Mouse (Mus musculus) forebrain, embryonic 12.5 days (tissue): Measurements from ENCODE around the gene Ankrd66. TPM values are rescaled to one million over a fixed set of nuclear protein-coding genes. Genes with fewer than 3 reads are reported as not detected.

Experiments
- ATAC-seq: fragments of 200-750 bp; cut with Nextera tagmentation; 2 replicates; pipeline ENCODE4 v1.8.0; 2017; ENCODE audit warnings: moderate TSS enrichment; ENCODE audit not compliant: low FRiP score
- H3K27ac ChIP-seq: fragments of 300-500 bp; sonication (generic); 2 replicates; pipeline ENCODE4 v1.5.1; 2016; ENCODE audit warnings: mild to moderate bottlenecking
- H3K27me3 ChIP-seq: fragments of 300-500 bp; sonication (generic); 2 replicates; pipeline ENCODE4 v1.6.1; 2016; ENCODE audit warnings: mild to moderate bottlenecking
- H3K36me3 ChIP-seq: fragments of 300-500 bp; sonication (generic); replicated peaks from 2 replicates; pipeline ENCODE4 v1.6.1; 2016; ENCODE audit warnings: mild to moderate bottlenecking
- H3K4me1 ChIP-seq: fragments of 300-500 bp; sonication (generic); 2 replicates; pipeline ENCODE4 v1.6.1; 2016
- H3K4me2 ChIP-seq: fragments of 300-500 bp; sonication (generic); 2 replicates; pipeline ENCODE4 v1.6.1; 2016; ENCODE audit warnings: mild to moderate bottlenecking, moderate library complexity
- H3K4me3 ChIP-seq: fragments of 300-500 bp; sonication (generic); replicated peaks from 2 replicates; pipeline ENCODE4 v1.5.1; 2016; ENCODE audit warnings: mild to moderate bottlenecking
- H3K9ac ChIP-seq: fragments of 300-500 bp; sonication (generic); 2 replicates; pipeline ENCODE4 v1.6.1; 2016; ENCODE audit warnings: mild to moderate bottlenecking
- H3K9me3 ChIP-seq: fragments of 300-500 bp; sonication (generic); 2 replicates; pipeline ENCODE4 v1.6.1; 2016
- WGBS: fragments of 180-500 bp; shearing (Covaris S2); methylation state at CpG from one replicate; pipeline ENCODE4 v1.1.7; 2016; 5-methylcytosine and 5-hydroxymethylcytosine counted together
- polyA plus RNA-seq: library from polyadenylated mRNA; unstranded; fragments of >200 nt; fragmentation: Nextera tagmentation; extraction: Ambion mirVana; gene quantifications from 2 replicates; pipeline ENCODE4 v1.2.1, GENCODE M21; 2016

Gene Ankrd66
- polyA plus RNA-seq, 1 experiment from 2014 or later: not detected

GRCm38 (mm10) chr17:43531192-43531591 lies 12.2 kb downstream of the Ankrd66 start:
- Histone ChIP-seq H3K27me3 (no peaks in the 10 kb centered on the region), H3K9ac (no peak overlapping the region), H3K9me3 (no peaks in the 10 kb centered on the region), H3K27ac (no peak overlapping the region), H3K4me3 (no peak overlapping the region), H3K36me3 (no peaks in the 10 kb centered on the region), H3K4me2 (no peak overlapping the region), H3K4me1 (peaks cover 10% of the 10 kb centered on the region)
- ATAC-seq: no peak
- WGBS: 91% methylated on average over 4 of the region's 4 CpGs

- no peak overlapping the region for H3K4me3 ChIP-seq
- no peak for ATAC-seq
- no peak overlapping the region for H3K9ac ChIP-seq
- no peaks in the 10 kb centered on the region for H3K9me3 ChIP-seq
- no peak overlapping the region for H3K4me2 ChIP-seq
- no peaks in the 10 kb centered on the region for H3K36me3 ChIP-seq
- H3K4me1 ChIP-seq: peaks cover 10% of the 10 kb centered on the region
- H3K27ac ChIP-seq: no peak overlapping the region
- no peaks in the 10 kb centered on the region for H3K27me3 ChIP-seq
- WGBS: 91% methylated on average over 2 of the region's 2 CpGs
Observed at GRCm38 (mm10) chr17:43530507-43530906, 12.9 kb downstream of the Ankrd66 start.

DNA sequence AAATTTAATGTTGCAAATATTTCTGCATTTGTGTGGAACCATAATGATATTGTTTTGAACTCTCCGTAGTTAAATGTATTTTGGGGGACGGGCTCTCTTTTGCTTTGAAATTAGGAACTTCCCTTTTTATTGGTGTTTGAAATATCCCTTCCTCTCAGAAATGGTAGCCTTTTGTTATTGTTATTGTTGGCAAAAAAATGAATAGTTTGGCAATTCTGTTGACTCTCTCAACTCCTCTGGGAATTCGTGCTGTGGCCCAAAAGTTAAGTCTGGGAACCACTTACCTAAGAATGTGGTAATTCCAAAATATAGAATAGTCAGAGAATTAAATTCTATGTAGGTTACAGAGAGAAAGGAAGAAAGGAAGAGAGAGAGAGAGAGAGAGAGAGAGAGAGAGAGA lies 23.3 kb downstream of the Ankrd66 start:
- no peak overlapping the region for H3K4me2 ChIP-seq
- no peak overlapping the region for H3K27ac ChIP-seq
- no peaks in the 10 kb centered on the region; the same call in 1 of the 2 replicates for H3K27me3 ChIP-seq
- H3K4me3 ChIP-seq: no peak overlapping the region
- H3K36me3 ChIP-seq: no peaks in the 10 kb centered on the region
- H3K4me1 ChIP-seq: no peaks in the 10 kb centered on the region
- 93% methylated on average over 3 of the region's 3 CpGs for WGBS
- no peak overlapping the region for H3K9ac ChIP-seq
- H3K9me3 ChIP-seq: no peaks in the 10 kb centered on the region
- ATAC-seq: no peak

- 35% methylated on average over 18 of the region's 18 CpGs for WGBS
- Histone ChIP-seq H3K4me2 (no peak overlapping the region), H3K4me1 (no peaks in the 10 kb centered on the region), H3K27ac (no peak overlapping the region), H3K4me3 (no peak overlapping the region), H3K9me3 (no peaks in the 10 kb centered on the region), H3K36me3 (no peaks in the 10 kb centered on the region), H3K27me3 (no peaks in the 10 kb centered on the region; the same call in 1 of the 2 replicates), H3K9ac (no peak overlapping the region)
- peak; percentile 71 for ATAC-seq
Observed at GRCm38 (mm10) chr17:43518644-43519409, 24.6 kb downstream of the Ankrd66 start.

GRCm38 (mm10) chr17:43510782-43511181 lies 32.7 kb downstream of the Ankrd66 start:
- ATAC-seq: peak; percentile 83; the same call in 1 of the 2 replicates
- Histone ChIP-seq H3K27ac (no peak overlapping the region), H3K4me1 (no peaks in the 10 kb centered on the region), H3K4me3 (no peak overlapping the region), H3K4me2 (no peak overlapping the region), H3K36me3 (no peaks in the 10 kb centered on the region), H3K27me3 (no peaks in the 10 kb centered on the region), H3K9me3 (no peaks in the 10 kb centered on the region), H3K9ac (no peak overlapping the region)
- WGBS: 34% methylated on average over 4 of the region's 4 CpGs

DNA sequence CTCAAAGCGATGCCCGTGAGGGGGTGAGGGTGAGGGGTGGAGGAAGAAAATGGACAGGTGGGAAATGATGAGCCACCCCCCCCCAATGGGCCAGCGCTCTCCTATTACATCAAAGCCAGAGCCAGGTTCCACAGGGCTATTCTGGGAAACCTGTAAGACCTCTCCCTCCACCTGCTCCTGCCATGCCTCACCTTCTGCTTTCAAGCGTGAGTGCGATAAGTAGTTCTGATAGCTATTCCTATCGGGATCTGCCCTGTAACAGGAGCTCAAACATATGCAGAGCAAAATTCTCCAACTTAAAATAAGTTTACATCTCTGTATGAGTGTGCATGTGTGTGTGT lies 38.9 kb downstream of the Ankrd66 start:
- H3K4me1 ChIP-seq: no peaks in the 10 kb centered on the region
- H3K27ac ChIP-seq: no peak overlapping the region
- H3K4me3 ChIP-seq: no peak overlapping the region
- H3K27me3 ChIP-seq: no peaks in the 10 kb centered on the region
- no peaks in the 10 kb centered on the region for H3K9me3 ChIP-seq
- H3K9ac ChIP-seq: no peak overlapping the region
- H3K4me2 ChIP-seq: no peak overlapping the region
- H3K36me3 ChIP-seq: no peaks in the 10 kb centered on the region
- WGBS: 73% methylated on average over 6 of the region's 6 CpGs
- no peak for ATAC-seq

DNA sequence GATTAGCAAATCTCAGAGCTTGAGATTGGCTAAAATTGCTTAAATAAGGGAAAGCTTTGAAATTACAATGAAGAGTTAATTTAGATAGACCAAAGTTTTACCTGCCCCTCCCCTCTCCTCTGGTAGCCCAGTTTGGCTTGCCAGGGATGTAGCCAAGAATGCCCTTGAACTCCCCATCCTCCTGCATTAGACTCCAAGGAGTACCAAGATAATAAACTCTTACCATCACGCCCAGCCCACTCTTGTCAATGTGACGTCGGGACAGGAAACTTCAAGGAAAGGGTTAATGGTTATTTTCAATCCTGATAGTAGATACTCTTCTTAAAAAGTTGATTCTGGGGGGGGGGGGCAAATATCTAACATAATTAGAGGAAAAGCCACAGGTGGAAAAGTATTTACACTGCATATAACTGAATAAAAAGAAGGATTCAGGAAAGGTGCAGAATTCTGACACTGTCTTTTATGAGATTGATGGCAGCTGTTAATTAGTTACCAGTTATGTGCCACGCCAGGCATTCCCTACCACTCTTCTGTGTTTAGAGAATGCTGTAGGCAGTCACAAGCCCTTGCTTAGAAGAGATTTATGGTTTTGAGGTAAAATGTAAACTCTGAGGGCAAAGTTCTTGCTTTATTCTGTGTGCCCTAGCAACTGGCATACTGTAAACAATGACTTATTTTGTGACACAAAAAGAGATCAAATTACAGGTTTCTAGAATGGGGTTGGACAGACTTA lies 39.4 kb downstream of the Ankrd66 start:
- H3K4me1 ChIP-seq: no peaks in the 10 kb centered on the region
- H3K36me3 ChIP-seq: no peaks in the 10 kb centered on the region
- no peaks in the 10 kb centered on the region for H3K27me3 ChIP-seq
- H3K9me3 ChIP-seq: no peaks in the 10 kb centered on the region
- no peak overlapping the region for H3K4me3 ChIP-seq
- no peak overlapping the region for H3K9ac ChIP-seq
- H3K4me2 ChIP-seq: no peak overlapping the region
- WGBS: 77% methylated on average over 4 of the region's 4 CpGs
- no peak overlapping the region for H3K27ac ChIP-seq
- ATAC-seq: no peak

GRCm38 (mm10) chr17:43502592-43502991 lies 40.8 kb downstream of the Ankrd66 start, which contains the start of gene Mep1a:
Gene Mep1a (minus strand): TSS chr17:43502812.
- H3K36me3 ChIP-seq: no peaks in the 10 kb centered on the region
- no peaks in the 10 kb centered on the region for H3K4me1 ChIP-seq
- WGBS: 87% methylated on average over 9 of the region's 9 CpGs
- no peak for ATAC-seq
- H3K4me2 ChIP-seq: no peak within 1 kb of the TSS
- no peaks in the 10 kb centered on the region for H3K9me3 ChIP-seq
- no peak within 1 kb of the TSS for H3K27ac ChIP-seq
- no peak within 1 kb of the TSS for H3K4me3 ChIP-seq
- H3K9ac ChIP-seq: no peak within 1 kb of the TSS
- no peaks in the 10 kb centered on the region for H3K27me3 ChIP-seq

- H3K4me2 ChIP-seq: no peak overlapping the region
- H3K4me1 ChIP-seq: no peaks in the 10 kb centered on the region
- H3K27ac ChIP-seq: no peak overlapping the region
- 93% methylated on average over 5 of the region's 5 CpGs for WGBS
- H3K9me3 ChIP-seq: no peaks in the 10 kb centered on the region
- no peak overlapping the region for H3K4me3 ChIP-seq
- no peaks in the 10 kb centered on the region for H3K27me3 ChIP-seq
- no peak overlapping the region for H3K9ac ChIP-seq
- ATAC-seq: no peak
- no peaks in the 10 kb centered on the region for H3K36me3 ChIP-seq
Observed at GRCm38 (mm10) chr17:43501631-43502030, 41.8 kb downstream of the Ankrd66 start.

DNA sequence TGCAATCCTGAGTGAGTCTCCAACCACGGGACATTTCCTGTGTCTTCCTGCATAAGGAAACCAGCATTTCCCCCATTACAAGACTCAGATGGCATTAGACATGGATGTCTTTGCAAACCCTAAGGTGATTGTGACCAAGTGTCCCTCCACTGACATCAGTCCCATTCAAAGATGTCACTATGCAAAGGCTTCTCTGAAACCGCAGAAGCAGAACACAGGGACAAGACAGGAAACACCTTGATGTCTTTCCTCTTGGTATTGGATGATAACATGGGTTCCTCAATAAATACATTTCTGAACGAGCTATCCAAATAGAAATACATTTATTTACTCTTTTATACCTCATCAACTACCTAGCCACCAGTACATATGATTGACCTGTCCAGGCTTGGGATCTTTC lies 42.2 kb downstream of the Ankrd66 start:
- Histone ChIP-seq H3K27ac (no peak overlapping the region), H3K4me1 (no peaks in the 10 kb centered on the region), H3K9me3 (no peaks in the 10 kb centered on the region), H3K27me3 (no peaks in the 10 kb centered on the region), H3K9ac (no peak overlapping the region), H3K4me2 (no peak overlapping the region), H3K4me3 (no peak overlapping the region), H3K36me3 (no peaks in the 10 kb centered on the region)
- no peak for ATAC-seq
- 82% methylated on average over 3 of the region's 3 CpGs for WGBS

DNA sequence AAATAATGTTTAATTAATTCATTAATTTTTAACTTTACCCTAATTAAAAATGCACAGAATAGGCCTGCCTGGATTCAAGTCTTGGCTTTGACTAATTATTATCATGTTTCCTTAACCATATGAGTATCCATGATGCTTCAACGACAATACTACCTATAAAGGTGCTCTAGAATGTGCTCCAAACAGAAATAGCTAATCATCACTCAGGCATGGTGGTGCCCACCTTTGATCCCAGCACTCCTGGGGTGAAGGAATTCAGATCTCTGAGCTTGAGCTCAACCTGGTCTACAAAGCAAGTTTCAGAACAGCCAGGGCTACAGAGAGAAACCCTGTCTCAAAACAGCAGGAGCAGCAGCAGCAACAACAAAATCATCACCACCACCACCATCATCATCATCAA lies 42.9 kb downstream of the Ankrd66 start:
- no peak overlapping the region for H3K4me3 ChIP-seq
- no peak overlapping the region for H3K27ac ChIP-seq
- no peak overlapping the region for H3K9ac ChIP-seq
- H3K4me2 ChIP-seq: no peak overlapping the region
- no peak for ATAC-seq
- H3K4me1 ChIP-seq: no peaks in the 10 kb centered on the region
- H3K27me3 ChIP-seq: no peaks in the 10 kb centered on the region
- H3K36me3 ChIP-seq: no peaks in the 10 kb centered on the region
- 84% methylated on average over 1 of the region's 1 CpGs for WGBS
- no peaks in the 10 kb centered on the region for H3K9me3 ChIP-seq

GRCm38 (mm10) chr17:43497521-43497920 lies 45.9 kb downstream of the Ankrd66 start:
- no peaks in the 10 kb centered on the region for H3K4me1 ChIP-seq
- no peaks in the 10 kb centered on the region for H3K27me3 ChIP-seq
- no peak overlapping the region for H3K9ac ChIP-seq
- no peak overlapping the region for H3K4me2 ChIP-seq
- H3K36me3 ChIP-seq: no peaks in the 10 kb centered on the region
- H3K4me3 ChIP-seq: no peak overlapping the region
- 84% methylated on average over 4 of the region's 4 CpGs for WGBS
- no peak overlapping the region for H3K27ac ChIP-seq
- no peaks in the 10 kb centered on the region for H3K9me3 ChIP-seq
- no peak for ATAC-seq

GRCm38 (mm10) chr17:43495502-43495901 lies 47.9 kb downstream of the Ankrd66 start:
- Histone ChIP-seq H3K4me3 (no peak overlapping the region), H3K27me3 (no peaks in the 10 kb centered on the region), H3K36me3 (no peaks in the 10 kb centered on the region), H3K4me1 (no peaks in the 10 kb centered on the region), H3K4me2 (no peak overlapping the region), H3K9me3 (no peaks in the 10 kb centered on the region), H3K27ac (no peak overlapping the region), H3K9ac (no peak overlapping the region)
- WGBS: 93% methylated on average over 5 of the region's 5 CpGs
- ATAC-seq: no peak
